Mouse (Mus musculus) limb, embryonic 15.5 days (tissue): ENCODE measurements around the gene Serpinf2. TPM values are rescaled to one million over a fixed set of nuclear protein-coding genes. Genes with fewer than 3 reads are reported as not detected.

ENCODE experiments used
- ATAC-seq: fragments of 200-750 bp; cut with Nextera tagmentation; 2 replicates; pipeline ENCODE4 v1.8.0; 2017; ENCODE audit warnings: low read depth, moderate TSS enrichment; ENCODE audit not compliant: insufficient number of reproducible peaks, low FRiP score, low TSS enrichment
- H3K27ac ChIP-seq: fragments of 300-500 bp; sonication (generic); 2 replicates; pipeline ENCODE4 v1.5.1; 2015; ENCODE audit warnings: moderate library complexity, mild to moderate bottlenecking, inconsistent platforms
- H3K27me3 ChIP-seq: fragments of 300-500 bp; sonication (generic); 2 replicates; pipeline ENCODE4 v1.6.1; 2015; ENCODE audit warnings: inconsistent platforms
- H3K36me3 ChIP-seq: fragments of 300-500 bp; sonication (generic); 2 replicates; pipeline ENCODE4 v1.6.1; 2015; ENCODE audit warnings: inconsistent platforms
- H3K4me1 ChIP-seq: fragments of 300-500 bp; sonication (generic); 2 replicates; pipeline ENCODE4 v1.6.1; 2015; ENCODE audit warnings: inconsistent platforms
- H3K4me2 ChIP-seq: fragments of 300-500 bp; sonication (generic); 2 replicates; pipeline ENCODE4 v1.6.1; 2015; ENCODE audit warnings: mild to moderate bottlenecking, inconsistent platforms
- H3K4me3 ChIP-seq: fragments of 300-500 bp; sonication (generic); 2 replicates; pipeline ENCODE4 v1.5.1; 2015; ENCODE audit warnings: mild to moderate bottlenecking, inconsistent platforms
- H3K9ac ChIP-seq: fragments of 300-500 bp; sonication (generic); 2 replicates; pipeline ENCODE4 v1.6.1; 2015; ENCODE audit warnings: inconsistent platforms
- H3K9me3 ChIP-seq: fragments of 300-500 bp; sonication (generic); 2 replicates; pipeline ENCODE4 v1.6.1; 2016; ENCODE audit warnings: inconsistent platforms
- WGBS: fragments of 180-500 bp; shearing (Covaris S2); methylation state at CpG from one replicate; pipeline ENCODE4 v1.1.7; 2015; 5-methylcytosine and 5-hydroxymethylcytosine counted together
- polyA plus RNA-seq: library from polyadenylated mRNA; unstranded; fragments of >200 nt; fragmentation: Nextera tagmentation; extraction: Ambion mirVana; gene quantifications from 2 replicates; pipeline ENCODE4 v1.2.1, GENCODE M21; 2015

Gene Serpinf2
- polyA plus RNA-seq, 1 experiment from 2014 or later = 1.6 TPM

DNA sequence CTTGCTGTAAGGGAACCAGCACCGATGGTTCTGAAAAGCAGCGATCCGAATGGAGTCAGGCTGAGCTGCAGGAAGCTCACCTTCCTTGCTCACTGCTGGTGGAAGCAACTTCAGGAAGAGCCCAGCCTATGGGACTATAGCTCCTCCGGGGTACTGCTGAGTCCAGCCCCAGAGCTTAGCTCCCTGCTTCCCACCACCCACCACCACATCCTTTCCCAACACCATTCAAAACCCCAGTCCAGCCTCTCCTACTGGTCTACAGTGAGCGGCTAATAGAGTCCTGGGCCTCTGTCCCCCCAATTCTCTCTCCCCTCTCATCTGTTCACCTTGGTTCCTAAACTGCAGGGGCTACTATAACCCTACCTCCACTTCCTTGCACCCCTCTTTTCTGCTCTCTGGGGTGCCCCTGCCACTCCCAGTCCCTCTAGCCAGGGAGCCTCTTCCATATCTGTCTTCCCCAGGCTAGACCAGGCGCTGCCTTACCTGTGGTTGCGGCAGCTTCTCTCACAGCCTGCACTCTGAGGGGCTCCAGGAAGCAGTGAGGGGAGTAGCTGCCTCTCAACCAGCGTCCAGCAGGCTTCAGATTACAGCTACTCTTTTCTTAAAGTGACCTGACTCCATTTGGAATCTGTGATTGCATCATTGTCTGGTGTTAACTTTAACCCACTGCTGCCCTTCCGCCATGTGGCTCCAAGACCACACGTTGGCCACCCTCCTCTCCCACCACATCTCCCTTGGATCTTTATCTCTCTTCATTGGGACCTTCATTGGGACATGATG is 17.2 kb downstream of the Serpinf2 start, which contains the start of gene Serpinf1:
Gene Serpinf1, minus strand, starts transcription at position 689 of the 780 bp plus-strand sequence.
- peak within 1 kb of the TSS; percentile 47; the same call in 1 of the 2 replicates for H3K9ac ChIP-seq
- peaks cover 23% of the 10 kb centered on the region for H3K4me1 ChIP-seq
- peak within 1 kb of the TSS; percentile 52 for H3K4me2 ChIP-seq
- peak within 1 kb of the TSS; percentile 67 for H3K27ac ChIP-seq
- peak within 1 kb of the TSS; percentile 48 for H3K4me3 ChIP-seq
- no peaks in the 10 kb centered on the region for H3K27me3 ChIP-seq
- no peaks in the 10 kb centered on the region for H3K36me3 ChIP-seq
- ATAC-seq = 0 out of 2 replicates have a peak, but pooled peaks have one; percentile 46
- 24% methylated on average over 10 of the region's 10 CpGs for WGBS
- no peaks in the 10 kb centered on the region for H3K9me3 ChIP-seq

DNA sequence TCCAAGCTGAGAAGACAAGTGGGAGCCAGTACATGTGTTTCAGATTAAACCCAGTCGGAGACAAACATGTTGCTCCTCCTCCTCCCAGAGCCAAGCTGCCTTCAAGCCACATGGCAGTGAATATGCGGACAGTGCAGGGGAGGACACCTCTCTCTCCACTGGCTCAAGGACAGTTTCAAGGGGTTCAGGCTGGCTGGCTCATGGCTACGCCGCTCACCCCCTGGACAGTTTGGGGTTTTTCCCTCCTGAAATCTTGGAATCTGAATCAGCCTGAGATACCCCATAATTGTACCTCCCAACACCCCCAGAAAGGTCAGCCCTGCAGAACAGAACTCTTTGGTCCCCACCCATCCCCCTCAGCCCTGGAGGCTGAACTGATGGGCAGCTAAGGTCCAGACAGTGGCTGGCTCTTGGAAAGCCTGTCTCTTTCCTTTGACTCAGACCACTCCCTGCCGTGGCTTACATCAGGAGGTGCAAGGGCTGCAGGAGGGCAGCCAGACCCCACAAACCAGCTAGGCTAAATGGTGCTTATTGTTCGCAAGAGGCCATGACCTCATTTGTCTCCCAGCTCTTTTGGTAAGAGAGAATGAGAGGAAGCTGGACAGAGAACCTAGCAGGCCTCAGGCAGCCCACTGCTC is 17.9 kb downstream of the Serpinf2 start:
- H3K36me3 ChIP-seq = no peaks in the 10 kb centered on the region
- 30% methylated on average over 6 of the region's 6 CpGs for WGBS
- ATAC-seq = 0 out of 2 replicates have a peak, but pooled peaks have one; percentile 42
- peak overlapping the region; percentile 52 for H3K4me2 ChIP-seq
- H3K9ac ChIP-seq = peak overlapping the region; percentile 47; the same call in 1 of the 2 replicates
- H3K27me3 ChIP-seq = no peaks in the 10 kb centered on the region
- no peaks in the 10 kb centered on the region for H3K9me3 ChIP-seq
- H3K4me1 ChIP-seq = peaks cover 23% of the 10 kb centered on the region
- peak overlapping the region; percentile 67 for H3K27ac ChIP-seq
- H3K4me3 ChIP-seq = peak overlapping the region; percentile 48

DNA sequence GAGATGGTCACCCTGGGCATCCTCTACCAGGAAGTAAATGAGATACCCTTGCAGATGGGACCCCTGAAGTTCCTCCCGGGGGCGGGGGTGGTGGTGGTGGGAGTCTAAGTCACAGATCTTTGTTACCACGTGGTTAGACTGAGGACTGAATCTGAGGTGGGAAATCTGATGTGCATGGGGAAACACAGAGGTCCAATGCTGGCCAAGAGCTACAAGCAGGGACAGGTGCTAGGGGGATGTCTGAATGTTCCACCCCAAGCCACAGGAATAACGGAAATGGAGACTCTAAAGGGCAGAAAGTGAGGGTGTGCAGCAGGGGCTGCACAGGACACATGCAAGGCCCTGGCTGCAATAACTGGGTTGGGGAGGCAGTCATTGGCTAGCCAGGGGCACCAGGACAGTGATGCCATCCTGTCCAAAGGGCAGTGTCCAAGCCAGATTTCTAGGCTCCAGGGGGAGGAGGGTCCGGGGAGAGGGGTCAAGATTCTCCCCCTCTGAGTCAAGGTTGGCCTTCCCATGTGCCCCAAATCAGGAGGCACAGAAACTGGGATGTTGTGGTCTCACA is 18.5 kb downstream of the Serpinf2 start:
- Histone ChIP-seq H3K27me3 (no peaks in the 10 kb centered on the region), H3K4me2 (peak overlapping the region; percentile 52), H3K9me3 (no peaks in the 10 kb centered on the region), H3K27ac (peak overlapping the region; percentile 67; the same call in 1 of the 2 replicates), H3K4me3 (peak overlapping the region; percentile 48), H3K36me3 (peaks cover 5% of the 10 kb centered on the region), H3K9ac (no peak overlapping the region), H3K4me1 (peaks cover 23% of the 10 kb centered on the region)
- ATAC-seq = no peak
- WGBS = 46% methylated on average over 5 of the region's 5 CpGs

DNA sequence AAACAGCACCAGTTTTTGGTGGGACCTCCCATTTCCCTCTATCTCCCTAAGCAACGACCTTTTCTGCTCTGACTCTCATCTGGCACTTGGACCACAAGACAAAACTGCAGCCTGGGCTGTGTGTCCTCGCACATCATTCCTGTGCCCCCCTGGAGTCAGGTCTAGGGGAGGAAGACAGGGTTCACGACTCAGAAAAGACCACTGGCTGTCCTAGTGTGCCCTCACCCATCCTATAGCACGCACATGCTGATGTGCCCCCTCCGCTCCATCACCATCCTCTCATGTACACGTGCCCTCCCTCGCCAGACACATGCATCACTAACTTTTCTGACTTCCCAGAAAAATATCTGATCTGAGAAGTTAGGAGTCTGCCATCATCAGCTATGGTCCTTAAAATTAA is 19.4 kb downstream of the Serpinf2 start:
- Histone ChIP-seq H3K4me3 (no peak overlapping the region), H3K27ac (no peak overlapping the region), H3K4me1 (peaks cover 26% of the 10 kb centered on the region), H3K4me2 (no peak overlapping the region), H3K9ac (no peak overlapping the region), H3K36me3 (peaks cover 10% of the 10 kb centered on the region), H3K9me3 (no peaks in the 10 kb centered on the region), H3K27me3 (no peaks in the 10 kb centered on the region)
- no peak for ATAC-seq
- WGBS = 82% methylated on average over 7 of the region's 7 CpGs

DNA sequence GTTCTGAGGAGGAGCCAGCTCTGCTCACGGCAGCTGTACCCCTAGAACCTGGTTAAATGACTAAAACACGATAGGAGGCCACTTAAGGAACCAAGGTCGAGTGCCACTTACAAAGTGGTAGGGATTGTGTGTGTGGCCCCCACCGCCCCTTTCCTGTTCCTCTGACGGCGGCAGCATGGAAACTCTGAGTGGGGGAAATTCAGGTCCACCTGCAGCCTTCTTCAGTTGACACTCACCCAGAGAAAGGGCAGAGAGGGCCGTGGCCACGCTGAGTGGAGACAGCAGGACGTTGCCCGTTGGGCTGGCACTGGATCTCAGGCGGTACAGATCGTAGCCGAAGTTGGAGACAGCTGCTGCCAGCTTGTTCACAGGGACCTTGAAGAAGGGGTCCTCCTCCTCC is 23.4 kb downstream of the Serpinf2 start:
- H3K27ac ChIP-seq = no peak overlapping the region
- no peaks in the 10 kb centered on the region for H3K27me3 ChIP-seq
- H3K9ac ChIP-seq = no peak overlapping the region
- H3K4me3 ChIP-seq = no peak overlapping the region
- no peak for ATAC-seq
- 88% methylated on average over 13 of the region's 13 CpGs for WGBS
- H3K36me3 ChIP-seq = peaks cover 34% of the 10 kb centered on the region
- H3K9me3 ChIP-seq = no peaks in the 10 kb centered on the region
- no peak overlapping the region for H3K4me2 ChIP-seq
- H3K4me1 ChIP-seq = peaks cover 11% of the 10 kb centered on the region

DNA sequence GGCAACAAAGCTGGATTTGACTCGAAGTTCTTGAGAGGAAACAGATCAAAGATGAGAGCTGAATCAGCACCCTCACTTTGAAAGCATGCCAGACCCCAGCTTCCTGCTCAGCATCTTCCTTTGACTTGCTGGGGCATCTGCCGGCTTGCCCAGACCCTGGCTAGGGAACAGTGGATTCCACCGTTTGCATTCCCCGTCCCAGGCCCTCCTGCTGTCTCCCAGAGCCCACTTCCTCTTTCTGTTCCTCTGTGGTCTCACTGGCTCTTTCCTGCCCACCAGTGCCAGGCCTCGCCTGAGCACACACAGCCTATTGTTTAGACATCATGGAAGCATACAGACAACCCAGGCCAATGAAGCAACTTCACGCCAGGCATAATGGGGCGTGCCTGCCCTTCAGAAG is 24.3 kb downstream of the Serpinf2 start:
- 56% methylated on average over 7 of the region's 7 CpGs for WGBS
- H3K9ac ChIP-seq = no peak overlapping the region
- H3K9me3 ChIP-seq = no peaks in the 10 kb centered on the region
- ATAC-seq = no peak
- no peak overlapping the region for H3K4me2 ChIP-seq
- H3K36me3 ChIP-seq = peaks cover 41% of the 10 kb centered on the region
- H3K4me3 ChIP-seq = no peak overlapping the region
- no peaks in the 10 kb centered on the region for H3K27me3 ChIP-seq
- H3K4me1 ChIP-seq = peaks cover 4% of the 10 kb centered on the region; the same call in 1 of the 2 replicates
- H3K27ac ChIP-seq = 0 out of 2 replicates have a peak overlapping the region, but pooled peaks have one; percentile 22

DNA sequence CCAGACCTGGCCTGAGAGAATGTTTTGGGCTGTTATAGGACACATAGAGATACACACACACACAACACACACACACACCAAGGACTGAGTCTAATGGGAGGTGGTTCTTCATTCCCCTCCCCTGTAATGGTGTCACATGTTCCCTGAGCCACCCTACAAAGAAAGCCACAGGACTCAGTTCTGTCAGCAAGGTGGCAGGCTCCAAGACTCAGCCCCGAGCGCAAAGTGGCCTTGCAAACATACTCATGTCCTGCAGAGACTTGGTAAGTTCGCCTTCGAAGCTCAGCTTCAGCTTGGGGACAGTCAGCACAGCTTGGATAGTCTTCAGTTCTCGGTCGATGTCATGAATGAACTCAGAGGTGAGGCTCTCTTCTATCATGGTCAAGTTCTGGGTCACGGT is 28.8 kb downstream of the Serpinf2 start:
- H3K36me3 ChIP-seq = peaks cover 40% of the 10 kb centered on the region

DNA sequence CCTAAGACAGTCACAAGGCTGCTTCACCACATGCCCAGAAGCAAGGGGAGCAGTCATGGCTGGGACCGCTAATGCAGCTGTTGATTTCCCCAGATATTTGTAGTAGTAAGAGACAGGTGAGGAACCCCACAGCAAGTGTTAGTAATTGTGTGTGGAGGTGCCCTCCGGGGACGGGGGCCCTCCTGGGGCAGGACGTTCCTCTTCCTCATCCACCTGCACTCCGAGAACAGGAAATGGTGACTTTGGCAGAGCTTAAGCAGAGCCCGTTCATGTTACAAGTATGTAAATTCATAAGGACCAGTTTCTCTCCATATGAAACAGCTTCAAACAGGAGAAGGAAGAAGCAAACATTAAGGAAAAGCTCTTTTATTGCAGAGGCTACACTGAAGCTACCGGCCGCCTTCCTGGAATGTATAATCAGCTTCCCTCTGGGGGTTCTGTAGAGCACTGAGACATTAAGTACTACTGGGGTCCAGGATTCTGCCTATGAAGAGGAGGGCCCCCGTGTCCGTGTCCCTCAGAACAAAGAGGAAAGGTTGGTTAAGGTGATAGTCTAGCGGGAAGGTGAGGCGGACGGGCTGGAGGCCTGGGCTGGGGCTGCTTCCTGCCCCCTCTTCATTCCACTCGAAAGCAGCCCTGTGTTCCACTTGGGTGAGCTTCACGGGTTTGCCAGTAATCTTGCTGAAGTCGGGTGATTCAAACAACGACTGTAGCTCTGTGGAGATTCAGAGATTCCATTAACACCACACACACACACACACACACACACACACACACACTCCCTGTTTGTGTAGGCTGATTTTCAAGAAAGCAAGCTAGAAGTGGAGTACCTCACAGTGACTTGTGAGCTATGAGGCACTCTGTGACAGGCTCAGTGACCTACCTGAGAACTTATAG is 29.5 kb downstream of the Serpinf2 start:
- Histone ChIP-seq H3K4me2 (no peak overlapping the region), H3K27me3 (no peaks in the 10 kb centered on the region), H3K9me3 (no peaks in the 10 kb centered on the region), H3K27ac (no peak overlapping the region), H3K4me3 (no peak overlapping the region), H3K9ac (no peak overlapping the region), H3K4me1 (no peaks in the 10 kb centered on the region), H3K36me3 (peaks cover 37% of the 10 kb centered on the region)
- no peak for ATAC-seq
- WGBS = 74% methylated on average over 17 of the region's 17 CpGs

More for the DNA sequence above, 28.8 kb downstream of the Serpinf2 start:
- 90% methylated on average over 7 of the region's 7 CpGs for WGBS
- H3K4me1 ChIP-seq = peaks cover 4% of the 10 kb centered on the region; the same call in 1 of the 2 replicates
- H3K9me3 ChIP-seq = no peaks in the 10 kb centered on the region
- H3K9ac ChIP-seq = no peak overlapping the region
- H3K27ac ChIP-seq = no peak overlapping the region
- H3K4me2 ChIP-seq = no peak overlapping the region
- no peaks in the 10 kb centered on the region for H3K27me3 ChIP-seq
- no peak overlapping the region for H3K4me3 ChIP-seq
- no peak for ATAC-seq

DNA sequence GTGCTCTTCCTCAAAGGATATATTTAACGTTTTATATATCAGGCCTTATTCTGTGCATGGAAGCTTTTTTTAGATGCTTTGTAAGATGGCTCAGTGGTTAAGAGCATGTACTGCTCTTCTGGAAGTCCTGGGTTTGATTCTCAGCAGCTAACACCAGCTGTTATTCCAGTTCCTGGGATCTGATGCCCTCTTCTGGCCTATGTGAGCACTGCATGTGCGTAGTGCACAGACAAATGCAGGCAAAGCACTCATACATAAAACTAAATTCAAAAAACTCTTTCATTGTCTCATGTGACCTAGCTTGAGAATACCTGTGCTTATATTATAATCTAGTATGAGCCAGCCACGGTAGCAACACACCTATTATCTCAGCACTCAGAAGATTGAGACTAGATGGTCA is 32.5 kb downstream of the Serpinf2 start:
- Histone ChIP-seq H3K27ac (no peak overlapping the region), H3K9ac (no peak overlapping the region), H3K9me3 (no peaks in the 10 kb centered on the region), H3K4me3 (no peak overlapping the region), H3K36me3 (peaks cover 18% of the 10 kb centered on the region), H3K4me2 (no peak overlapping the region), H3K27me3 (no peaks in the 10 kb centered on the region), H3K4me1 (no peaks in the 10 kb centered on the region)
- no peak for ATAC-seq
- WGBS = 42% methylated on average over 3 of the region's 3 CpGs

DNA sequence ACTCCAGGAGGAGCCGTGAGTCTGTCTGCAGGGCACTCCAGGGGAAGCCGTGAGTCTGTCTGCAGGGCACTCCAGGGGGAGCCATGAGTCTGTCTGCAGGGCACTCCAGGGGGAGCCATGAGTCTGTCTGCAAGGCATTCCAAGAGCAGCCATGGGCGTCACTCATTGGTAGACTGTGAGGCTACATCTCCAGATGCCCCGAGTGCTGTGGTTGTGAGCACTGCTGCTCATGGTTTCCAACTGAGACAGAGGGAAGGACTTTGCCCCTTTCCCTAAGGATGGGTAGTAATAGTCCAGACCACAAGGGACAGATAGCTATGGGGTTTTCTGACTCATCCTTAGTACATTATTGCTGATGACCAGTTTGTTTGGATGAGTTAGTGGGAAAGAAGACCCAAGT is 33.3 kb downstream of the Serpinf2 start:
- no peak overlapping the region for H3K9ac ChIP-seq
- no peak overlapping the region for H3K4me2 ChIP-seq
- no peak for ATAC-seq
- 72% methylated on average over 4 of the region's 4 CpGs for WGBS
- H3K9me3 ChIP-seq = no peaks in the 10 kb centered on the region
- no peak overlapping the region for H3K4me3 ChIP-seq
- H3K27ac ChIP-seq = no peak overlapping the region
- no peaks in the 10 kb centered on the region for H3K27me3 ChIP-seq
- no peaks in the 10 kb centered on the region for H3K4me1 ChIP-seq
- H3K36me3 ChIP-seq = peaks cover 18% of the 10 kb centered on the region

DNA sequence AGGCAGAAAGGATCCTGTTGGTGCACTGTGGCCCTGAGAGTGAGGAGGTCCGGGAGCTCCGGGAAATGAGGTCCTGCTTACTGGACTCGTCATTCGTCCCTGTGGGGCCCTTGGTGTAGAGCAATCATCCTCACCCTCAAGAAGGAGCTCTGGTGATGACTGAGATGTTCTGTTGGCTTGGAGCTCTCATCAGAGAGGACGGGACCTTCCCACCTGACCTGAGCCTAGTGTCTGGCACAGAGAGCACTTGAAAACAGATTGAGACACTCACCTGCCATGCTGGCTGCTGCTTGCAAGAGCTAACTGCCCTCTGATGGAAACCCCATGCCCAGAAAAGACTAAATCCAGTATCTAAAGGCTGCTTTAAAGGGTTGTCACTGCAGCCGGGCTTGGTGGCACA is 34.6 kb downstream of the Serpinf2 start:
- Histone ChIP-seq H3K9ac (no peak overlapping the region), H3K4me1 (no peaks in the 10 kb centered on the region), H3K36me3 (peaks cover 21% of the 10 kb centered on the region), H3K9me3 (no peaks in the 10 kb centered on the region), H3K4me2 (no peak overlapping the region), H3K4me3 (no peak overlapping the region), H3K27me3 (no peaks in the 10 kb centered on the region), H3K27ac (no peak overlapping the region)
- 87% methylated on average over 6 of the region's 6 CpGs for WGBS
- no peak for ATAC-seq
